Comparison of ENCODE assay signal across 23 mouse cellular contexts in genomic region chr4:48182115-48182806, GRCm38 (mm10). TPM values are rescaled to one million over a fixed set of nuclear protein-coding genes. Genes with fewer than 3 reads are reported as not detected.
DNase-seq lines count a peak whose midpoint lies in the region; ATAC-seq lines count a peak whose summit lies in the region.
"Had no signal": no experiment of that assay in that cellular context is flagged by ENCODE, and none has a peak within 500 bp of the region (broad histone marks: within the 10 kb centered on the region; RNA-seq: fewer than 3 reads in every experiment).

No protein-coding gene starts in this region.

- peak; percentile 18 for DNase-seq in 416B (ENCODE audit: low read depth)
- DNase-seq in MEL-GATA-1-ER (ENCODE audit: extremely low read depth, low read depth): peak; percentile 41
- DNase-seq in B cell, adult 2 months: no peak
- DNase-seq in urinary bladder, adult 18-20 months (ENCODE audit: low spot score in 2 of 2): no peak
- no peak for DNase-seq in urinary bladder, postnatal 4 days (ENCODE audit: low spot score in 2 of 2)
- DNase-seq: adrenal gland, postnatal 10 days; cerebellum, adult 2 months; cerebellum, postnatal 14 days; gastrocnemius, postnatal 25 days; heart, adult 18-20 months; heart, postnatal 36 days; kidney, adult 8-10 months; kidney, postnatal 4 days; lung, postnatal 4 days; right cerebral cortex, adult 18-20 months; right cerebral cortex, postnatal 4 days; thymus, adult 2 months had no signal

- ATAC-seq in erythroid progenitor cell, adult 5-6 weeks (replicated peaks; ENCODE audit: low FRiP score, poor library complexity, severe bottlenecking): 0 out of 2 replicates have a peak, but pooled peaks have one; percentile 44
- ATAC-seq in megakaryocyte progenitor cell, adult 5-6 weeks (replicated peaks; ENCODE audit: poor library complexity): peak; percentile 97
- ATAC-seq: forebrain, embryonic 15.5 days; intestine, embryonic 16.5 days; midbrain, embryonic 16.5 days; Patski had no signal

RNA-seq across cellular contexts. Expression of gene Stx17, which starts 57.5 kb away (rescaled TPM):
- total RNA-seq in erythroid progenitor cell, adult 5-6 weeks (2015; ENCODE audit: low replicate concordance): 24.9 and 25.2 TPM in 2 replicates
- total RNA-seq in erythroid progenitor cell, adult 5-6 weeks (2017; ENCODE audit: low replicate concordance): 10.9 and 32.7 TPM in 2 replicates
- total RNA-seq in megakaryocyte progenitor cell, adult 5-6 weeks (2015): 11.1 and 14.8 TPM in 2 replicates
- 15.4 and 20.1 TPM in 2 replicates for total RNA-seq in megakaryocyte progenitor cell, adult 5-6 weeks (2017)

Comparison
In these comparisons a context has a peak if more than half of its experiments do, and no peak if none do; other contexts are left out.
1. DNase-seq: peak in 416B (single experiment) and MEL-GATA-1-ER (single experiment); none in B cell, adult 2 months (0 of 2), urinary bladder, adult 18-20 months (0 of 2) and urinary bladder, postnatal 4 days (0 of 2).